9 mouse cellular contexts compared by ENCODE assay signal in the genomic region with DNA sequence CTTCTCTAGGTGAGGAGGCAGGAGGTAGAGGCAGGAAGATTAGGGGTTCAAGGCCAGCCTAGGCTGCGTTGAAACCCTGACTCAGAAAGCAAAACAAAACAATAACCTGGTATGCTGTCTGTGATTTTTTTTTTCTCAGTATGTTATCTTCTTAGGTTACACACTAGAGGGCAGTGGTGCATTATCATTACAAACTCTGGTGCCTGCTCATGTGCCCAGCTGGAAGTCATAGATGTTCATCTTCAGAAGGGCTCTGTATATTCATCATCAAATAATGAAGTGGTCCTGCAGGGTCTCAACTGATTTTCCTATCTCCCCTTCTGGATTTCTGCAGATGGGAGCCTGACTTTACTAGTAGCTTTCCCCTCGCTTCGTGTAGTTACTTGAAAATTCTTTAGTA.
DNase-seq lines count a peak whose midpoint lies in the region; ATAC-seq lines count a peak whose summit lies in the region.
"Had no signal": no experiment of that assay in that cellular context is flagged by ENCODE, and none has a peak within 500 bp of the region (broad histone marks: within the 10 kb centered on the region; RNA-seq: fewer than 3 reads in every experiment).

No protein-coding gene starts in this region.

- H3K27ac ChIP-seq in heart, embryonic 10.5 days, result no peak overlapping the region
- H3K27ac ChIP-seq: heart, embryonic 15.5 days had no signal

- no peaks in the 10 kb centered on the region for H3K36me3 ChIP-seq in heart, embryonic 10.5 days
- H3K36me3 ChIP-seq: heart, embryonic 15.5 days had no signal

- ATAC-seq in inflammation-experienced regulatory T-cells, adult 6 months, result no peak

- DNase-seq in heart, postnatal 10 days, result peak; percentile 29 to 51
- DNase-seq in heart, embryonic 10.5 days (ENCODE audit: low spot score), result no peak
- DNase-seq in A20 (ENCODE audit: low read depth, low spot score) (peak; percentile 18), adipocyte (ENCODE audit: low spot score) (peak; percentile 66)
- peak; percentile 20 for DNase-seq in layer of hippocampus, adult 9-10 months (ENCODE audit: low spot score)
- DNase-seq in urinary bladder, adult 2 months (ENCODE audit: low spot score), result no peak
- no peak for DNase-seq in adrenal gland, postnatal 14 days

- 0 out of 2 replicates have a peak, but pooled peaks cover 4% of the 10 kb centered on the region for H3K4me1 ChIP-seq in heart, embryonic 10.5 days
- H3K4me1 ChIP-seq: heart, embryonic 15.5 days had no signal

- H3K4me3 ChIP-seq in heart, embryonic 10.5 days, result no peak overlapping the region
- H3K4me3 ChIP-seq: heart, embryonic 15.5 days had no signal

- intact Hi-C loops in heart, postnatal 10 days (cut with DNase I), result loop anchor here (2.0 to 5.0 kb wide), 2 partner anchors 971 to 1164 kb away; no protein-coding TSS in a partner anchor

- no peaks in the 10 kb centered on the region for H3K9me3 ChIP-seq in heart, embryonic 10.5 days
- H3K9me3 ChIP-seq: heart, embryonic 15.5 days had no signal

- WGBS in heart, embryonic 10.5 days, result 65% methylated on average over 3 of the region's 3 CpGs

- H3K27me3 ChIP-seq in heart, embryonic 10.5 days (ENCODE audit: insufficient read depth, poor library complexity, severe bottlenecking), result no peaks in the 10 kb centered on the region
- H3K27me3 ChIP-seq: heart, embryonic 15.5 days had no signal

Comparison
In these comparisons a context has a peak if more than half of its experiments do, and no peak if none do; other contexts are left out.
1. DNase-seq: peak in heart, postnatal 10 days (2 of 2), A20 (single experiment), adipocyte (single experiment) and layer of hippocampus, adult 9-10 months (single experiment); none in heart, embryonic 10.5 days (single experiment), urinary bladder, adult 2 months (single experiment) and adrenal gland, postnatal 14 days (single experiment).